Mouse (Mus musculus) heart, embryonic 15.5 days (tissue): ENCODE measurements around the gene Tnxb. TPM values are rescaled to one million over a fixed set of nuclear protein-coding genes. Genes with fewer than 3 reads are reported as not detected.
A peak's percentile ranks its signal among the peaks of the same experiment; 100 is the strongest.

ENCODE experiments used
- ATAC-seq: fragments of 200-750 bp; cut with Nextera tagmentation; replicated peaks from 2 replicates; pipeline ENCODE4 v1.8.0; 2017; ENCODE audit warnings: low read depth, moderate TSS enrichment; ENCODE audit not compliant: insufficient number of reproducible peaks, insufficient read depth, low FRiP score
- H3K27ac ChIP-seq: fragments of 300-500 bp; sonication (generic); 2 replicates; pipeline ENCODE4 v1.5.1; 2015; ENCODE audit warnings: mild to moderate bottlenecking, inconsistent platforms
- H3K27me3 ChIP-seq: fragments of 300-500 bp; sonication (generic); 2 replicates; pipeline ENCODE4 v1.6.1; 2015; ENCODE audit warnings: inconsistent platforms
- H3K36me3 ChIP-seq: fragments of 300-500 bp; sonication (generic); 2 replicates; pipeline ENCODE4 v1.6.1; 2015; ENCODE audit warnings: mild to moderate bottlenecking, inconsistent platforms
- H3K4me1 ChIP-seq: fragments of 300-500 bp; sonication (generic); replicated peaks from 2 replicates; pipeline ENCODE4 v1.6.1; 2015; ENCODE audit warnings: inconsistent platforms
- H3K4me2 ChIP-seq: fragments of 300-500 bp; sonication (generic); 2 replicates; pipeline ENCODE4 v1.6.1; 2015; ENCODE audit warnings: inconsistent platforms, mild to moderate bottlenecking, moderate library complexity
- H3K4me3 ChIP-seq: fragments of 300-500 bp; sonication (generic); 2 replicates; pipeline ENCODE4 v1.5.1; 2015; ENCODE audit warnings: mild to moderate bottlenecking, inconsistent platforms
- H3K9ac ChIP-seq: fragments of 300-500 bp; sonication (generic); 2 replicates; pipeline ENCODE4 v1.6.1; 2015; ENCODE audit warnings: mild to moderate bottlenecking, inconsistent platforms
- H3K9me3 ChIP-seq: fragments of 300-500 bp; sonication (generic); replicated peaks from 2 replicates; pipeline ENCODE4 v1.6.1; 2016; ENCODE audit warnings: inconsistent platforms
- WGBS: fragments of 180-500 bp; shearing (Covaris S2); methylation state at CpG from one replicate; pipeline ENCODE4 v1.1.7; 2015; ENCODE audit warnings: mixed read lengths; 5-methylcytosine and 5-hydroxymethylcytosine counted together
- polyA plus RNA-seq: library from polyadenylated mRNA; unstranded; fragments of >200 nt; fragmentation: Nextera tagmentation; extraction: Ambion mirVana; gene quantifications from 2 replicates; pipeline ENCODE4 v1.2.1, GENCODE M21; 2015

Gene Tnxb
- 2.3 and 3.2 TPM in 2 replicates for polyA plus RNA-seq

- Histone ChIP-seq H3K4me2 (peak within 1 kb of the TSS; percentile 66), H3K4me3 (peak within 1 kb of the TSS; percentile 40), H3K4me1 (peaks cover 23% of the 10 kb centered on the region), H3K36me3 (no peaks in the 10 kb centered on the region), H3K9ac (0 out of 2 replicates have a peak within 1 kb of the TSS, but pooled peaks have one; percentile 14), H3K27ac (no peak within 1 kb of the TSS), H3K27me3 (peaks cover 62% of the 10 kb centered on the region), H3K9me3 (no peaks in the 10 kb centered on the region)
- ATAC-seq: no peak
- WGBS: 65% methylated on average over 7 of the region's 7 CpGs
Measured at GRCm38 (mm10) chr17:34670235-34670634, at the start of gene Tnxb. TSS of gene Tnxb (plus strand) at chr17:34670535.

DNA sequence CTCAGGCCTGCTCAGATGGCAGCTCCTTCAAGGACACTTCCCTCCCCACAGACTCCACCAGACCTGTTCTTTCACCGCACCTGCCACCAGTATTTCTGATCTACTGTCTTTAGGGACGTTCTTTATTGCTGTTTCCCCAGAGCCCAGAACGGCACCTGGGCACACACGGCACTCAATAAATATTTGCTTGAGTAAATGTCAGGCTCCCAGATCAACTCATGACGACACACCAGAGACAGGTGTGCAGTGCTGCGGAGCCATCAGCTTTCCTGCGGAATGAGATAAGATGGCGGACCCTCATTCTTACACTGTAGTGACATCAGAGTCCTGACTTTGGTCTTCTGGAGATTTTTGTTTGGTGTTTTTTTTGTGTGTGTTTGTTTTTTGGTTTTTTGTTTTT lies 49.3 kb upstream of the Tnxb start:
- peaks cover 49% of the 10 kb centered on the region for H3K36me3 ChIP-seq
- no peak overlapping the region for H3K9ac ChIP-seq
- H3K4me1 ChIP-seq: peaks cover 4% of the 10 kb centered on the region
- no peak overlapping the region for H3K4me2 ChIP-seq
- WGBS: 90% methylated on average over 8 of the region's 8 CpGs
- no peak overlapping the region for H3K27ac ChIP-seq
- no peak for ATAC-seq
- no peaks in the 10 kb centered on the region for H3K9me3 ChIP-seq
- no peaks in the 10 kb centered on the region for H3K27me3 ChIP-seq
- no peak overlapping the region for H3K4me3 ChIP-seq

DNA sequence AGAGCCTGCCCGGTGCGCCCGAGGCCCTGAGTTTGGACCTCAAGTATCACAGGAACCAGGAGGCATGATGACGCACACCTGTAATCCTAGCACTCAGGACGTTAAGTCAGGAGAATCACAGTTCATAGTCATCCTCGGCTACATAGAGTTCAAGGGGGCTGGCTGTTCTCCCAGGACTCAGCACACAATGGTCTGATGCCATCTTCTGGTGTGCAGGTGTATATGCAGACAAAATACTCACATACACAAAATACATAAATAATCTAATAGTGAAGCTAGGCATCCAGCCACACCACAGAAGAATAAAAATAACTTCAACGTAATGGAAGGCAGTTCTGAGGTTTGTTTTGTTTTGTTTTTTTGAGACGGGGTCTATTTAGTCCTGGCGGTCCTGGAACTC lies 47.2 kb upstream of the Tnxb start:
- Histone ChIP-seq H3K36me3 (peaks cover 38% of the 10 kb centered on the region), H3K4me2 (no peak overlapping the region), H3K27ac (no peak overlapping the region), H3K27me3 (no peaks in the 10 kb centered on the region), H3K4me3 (no peak overlapping the region), H3K9me3 (no peaks in the 10 kb centered on the region), H3K9ac (no peak overlapping the region), H3K4me1 (peaks cover 13% of the 10 kb centered on the region)
- ATAC-seq: no peak
- 84% methylated on average over 9 of the region's 9 CpGs for WGBS

- H3K4me2 ChIP-seq: no peak overlapping the region
- no peak overlapping the region for H3K27ac ChIP-seq
- H3K9ac ChIP-seq: no peak overlapping the region
- H3K9me3 ChIP-seq: no peaks in the 10 kb centered on the region
- no peak overlapping the region for H3K4me3 ChIP-seq
- ATAC-seq: no peak
- peaks cover 31% of the 10 kb centered on the region for H3K4me1 ChIP-seq
- peaks cover 35% of the 10 kb centered on the region for H3K36me3 ChIP-seq
- 86% methylated on average over 3 of the region's 3 CpGs for WGBS
- peaks cover 11% of the 10 kb centered on the region for H3K27me3 ChIP-seq
Measured at GRCm38 (mm10) chr17:34624981-34625380, 45.4 kb upstream of the Tnxb start.

DNA sequence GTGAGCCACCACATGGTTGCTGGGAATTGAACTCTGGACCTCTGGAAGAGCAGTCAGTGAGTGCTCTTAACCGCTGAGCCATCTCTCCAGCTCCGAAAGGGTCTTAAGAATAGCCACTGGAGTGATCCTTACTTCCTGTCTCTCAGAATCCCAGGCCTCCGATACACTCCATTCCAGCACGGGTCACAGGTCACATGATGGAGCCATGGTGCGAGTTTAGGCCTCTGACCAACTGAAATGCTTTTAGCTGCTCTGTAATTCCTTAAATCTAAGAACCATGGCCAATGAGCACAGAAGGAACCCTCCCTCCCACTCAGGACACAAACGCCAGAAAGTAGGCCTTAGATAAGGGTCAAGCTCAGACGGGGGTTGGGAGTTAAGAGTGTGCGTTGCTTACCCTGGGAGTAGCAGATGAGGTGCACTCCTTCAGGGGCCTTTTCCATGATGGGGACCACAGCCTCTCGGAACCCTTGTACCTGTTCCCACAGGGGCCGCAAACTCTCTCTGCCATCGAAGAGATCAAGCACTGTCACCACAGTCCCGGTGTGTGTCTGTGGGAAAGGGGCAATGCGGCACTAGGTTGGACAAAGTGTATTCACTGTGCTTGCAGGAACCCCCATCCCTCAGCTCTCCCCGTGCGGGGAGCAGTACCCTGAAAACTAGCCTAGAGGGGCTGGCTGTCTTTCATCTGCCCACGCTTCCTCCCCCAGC lies 44.1 kb upstream of the Tnxb start:
- Histone ChIP-seq H3K27ac (peak overlapping the region; percentile 94), H3K4me1 (peaks cover 40% of the 10 kb centered on the region), H3K4me3 (peak overlapping the region; percentile 85), H3K4me2 (peak overlapping the region; percentile 97), H3K9me3 (no peaks in the 10 kb centered on the region), H3K36me3 (peaks cover 33% of the 10 kb centered on the region), H3K27me3 (peaks cover 24% of the 10 kb centered on the region), H3K9ac (peak overlapping the region; percentile 80)
- no peak for ATAC-seq
- 50% methylated on average over 16 of the region's 16 CpGs for WGBS

DNA sequence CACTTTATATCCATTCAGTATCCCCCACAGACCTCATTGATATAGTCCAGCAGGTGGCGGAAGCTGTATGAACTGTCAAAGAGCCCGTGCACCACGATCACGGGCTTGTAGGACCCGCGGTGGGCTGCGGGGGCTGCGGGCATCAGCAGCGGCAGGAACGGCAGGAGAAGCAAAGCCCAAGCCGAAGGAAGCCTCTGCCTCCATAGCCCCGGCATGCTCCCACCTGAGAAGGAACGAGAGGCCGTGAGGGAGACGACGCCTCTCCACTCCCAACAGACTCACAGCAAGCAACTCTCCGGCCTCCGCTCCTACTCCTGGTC lies 43.6 kb upstream of the Tnxb start:
- peaks cover 29% of the 10 kb centered on the region for H3K36me3 ChIP-seq
- H3K27ac ChIP-seq: peak overlapping the region; percentile 94
- H3K4me3 ChIP-seq: peak overlapping the region; percentile 85
- peak overlapping the region; percentile 97 for H3K4me2 ChIP-seq
- H3K4me1 ChIP-seq: peaks cover 45% of the 10 kb centered on the region
- peaks cover 29% of the 10 kb centered on the region for H3K27me3 ChIP-seq
- peak; percentile 36; the same call in 1 of the 2 replicates for ATAC-seq
- no peaks in the 10 kb centered on the region for H3K9me3 ChIP-seq
- peak overlapping the region; percentile 80 for H3K9ac ChIP-seq
- 0% methylated on average over 18 of the region's 18 CpGs for WGBS

DNA sequence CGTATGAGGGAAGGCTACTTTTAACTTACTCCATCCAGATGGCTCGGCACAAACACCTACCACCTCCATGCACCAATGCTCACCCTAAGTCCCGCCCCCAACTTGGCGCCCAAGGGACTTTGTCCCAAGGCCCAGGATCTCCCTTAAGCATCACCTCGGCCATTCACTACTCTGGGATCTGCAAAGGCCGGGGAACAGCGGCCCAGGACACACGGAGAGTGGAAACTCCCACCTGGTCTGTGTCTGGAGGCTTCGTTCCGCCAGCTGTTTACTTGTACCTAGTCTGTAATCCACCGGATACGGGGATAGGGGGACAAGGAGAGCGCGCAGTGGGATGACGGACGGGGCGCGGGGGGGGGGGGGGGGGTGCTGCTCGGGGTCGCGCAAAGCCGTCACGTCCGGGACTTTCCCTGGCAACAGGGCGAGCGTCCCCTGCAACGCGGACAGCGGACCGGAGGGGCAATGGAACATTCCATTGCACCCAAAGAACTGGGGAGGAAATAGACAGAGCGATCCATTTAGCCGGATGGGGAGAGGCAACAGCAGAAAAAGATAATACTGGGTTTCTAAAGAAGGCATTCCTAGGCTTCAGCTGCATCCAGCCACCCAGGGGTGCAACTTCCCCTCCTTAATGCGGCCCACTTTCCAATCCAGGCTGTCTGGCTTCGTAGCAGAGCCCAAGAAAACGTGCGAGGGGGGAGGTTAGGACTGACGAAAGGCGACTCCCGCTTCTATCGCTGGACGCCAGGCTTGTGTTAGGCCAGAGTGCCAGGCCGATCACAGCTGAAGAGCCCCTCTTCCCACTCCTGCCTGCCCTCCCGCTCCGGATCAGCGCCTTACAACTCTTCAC lies 43.0 kb upstream of the Tnxb start:
- Histone ChIP-seq H3K27me3 (peaks cover 35% of the 10 kb centered on the region), H3K4me3 (peak overlapping the region; percentile 85), H3K9ac (peak overlapping the region; percentile 80), H3K4me1 (peaks cover 50% of the 10 kb centered on the region), H3K9me3 (no peaks in the 10 kb centered on the region), H3K27ac (peak overlapping the region; percentile 94), H3K4me2 (peak overlapping the region; percentile 97), H3K36me3 (peaks cover 23% of the 10 kb centered on the region)
- under 1% methylated on average over 43 of the region's 45 CpGs for WGBS
- peak; percentile 86 for ATAC-seq

GRCm38 (mm10) chr17:34627943-34628643 lies 42.2 kb upstream of the Tnxb start, which contains the start of gene Ppt2:
TSS of gene Ppt2 (minus strand) at chr17:34628510.
- Histone ChIP-seq H3K36me3 (peaks cover 15% of the 10 kb centered on the region), H3K4me1 (peaks cover 53% of the 10 kb centered on the region), H3K9me3 (no peaks in the 10 kb centered on the region), H3K4me3 (peak within 1 kb of the TSS; percentile 85), H3K4me2 (peak within 1 kb of the TSS; percentile 97), H3K27me3 (peaks cover 42% of the 10 kb centered on the region), H3K27ac (peak within 1 kb of the TSS; percentile 94), H3K9ac (peak within 1 kb of the TSS; percentile 70)
- no peak for ATAC-seq
- WGBS: 3% methylated on average over 29 of the region's 29 CpGs

GRCm38 (mm10) chr17:34628644-34628967 lies 41.7 kb upstream of the Tnxb start:
- peak overlapping the region; percentile 70 for H3K9ac ChIP-seq
- H3K27me3 ChIP-seq: peaks cover 47% of the 10 kb centered on the region
- H3K36me3 ChIP-seq: peaks cover 10% of the 10 kb centered on the region
- H3K9me3 ChIP-seq: no peaks in the 10 kb centered on the region
- no peak for ATAC-seq
- H3K4me1 ChIP-seq: peaks cover 53% of the 10 kb centered on the region
- peak overlapping the region; percentile 94; the same call in 1 of the 2 replicates for H3K27ac ChIP-seq
- peak overlapping the region; percentile 97 for H3K4me2 ChIP-seq
- peak overlapping the region; percentile 85 for H3K4me3 ChIP-seq
- 50% methylated on average over 5 of the region's 5 CpGs for WGBS

- Histone ChIP-seq H3K9ac (peak within 1 kb of the TSS; percentile 70), H3K4me1 (peaks cover 53% of the 10 kb centered on the region), H3K27me3 (peaks cover 54% of the 10 kb centered on the region), H3K4me3 (peak within 1 kb of the TSS; percentile 85), H3K9me3 (no peaks in the 10 kb centered on the region), H3K4me2 (peak within 1 kb of the TSS; percentile 97), H3K27ac (peak within 1 kb of the TSS; percentile 94), H3K36me3 (peaks cover 6% of the 10 kb centered on the region; the same call in 1 of the 2 replicates)
- WGBS: 5% methylated on average over 16 of the region's 16 CpGs
- no peak for ATAC-seq
Measured at GRCm38 (mm10) chr17:34629221-34629751, 41.0 kb upstream of the Tnxb start, which contains the start of gene Prrt1. TSS of gene Prrt1 (plus strand) at chr17:34629533.
